Mouse (Mus musculus): ENCODE data around the gene Abcg2. TPM values are rescaled to one million over a fixed set of nuclear protein-coding genes. Genes with fewer than 3 reads are reported as not detected.

Gene Abcg2
- polyA plus RNA-seq, 1 experiment from 2014 or later: 49.3 TPM

DNA sequence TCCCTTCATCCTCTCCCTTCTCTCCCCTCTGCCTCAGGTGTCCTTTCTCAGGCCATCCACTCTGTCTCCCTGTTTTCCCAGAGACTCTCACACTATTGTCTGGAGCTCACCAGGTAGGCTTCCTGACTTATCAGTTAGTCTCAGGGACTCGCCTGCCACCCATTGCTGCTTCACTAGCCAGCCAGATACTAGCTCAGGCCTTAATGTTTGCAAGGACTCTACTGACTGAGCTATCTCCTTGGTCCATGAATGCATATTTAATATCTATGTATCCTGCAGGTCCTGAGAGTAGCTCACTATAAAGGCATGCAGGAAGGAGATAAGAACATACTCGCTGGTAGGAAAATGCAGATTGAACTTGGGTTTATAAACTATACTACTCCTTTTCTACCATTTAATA lies 57.9 kb downstream of the Abcg2 start:
- 86% methylated on average over 2 of the region's 2 CpGs for WGBS
- Histone ChIP-seq H3K4me3 (no peak overlapping the region), H3K4me1 (peaks cover 12% of the 10 kb centered on the region), H3K9me3 (replicated peaks) (no peaks in the 10 kb centered on the region), H3K27me3 (ENCODE audit: low read depth, poor library complexity, severe bottlenecking) (no peaks in the 10 kb centered on the region), H3K27ac (no peak overlapping the region), H3K36me3 (no peaks in the 10 kb centered on the region)
- no peak for DNase-seq (ENCODE audit: low spot score)

DNA sequence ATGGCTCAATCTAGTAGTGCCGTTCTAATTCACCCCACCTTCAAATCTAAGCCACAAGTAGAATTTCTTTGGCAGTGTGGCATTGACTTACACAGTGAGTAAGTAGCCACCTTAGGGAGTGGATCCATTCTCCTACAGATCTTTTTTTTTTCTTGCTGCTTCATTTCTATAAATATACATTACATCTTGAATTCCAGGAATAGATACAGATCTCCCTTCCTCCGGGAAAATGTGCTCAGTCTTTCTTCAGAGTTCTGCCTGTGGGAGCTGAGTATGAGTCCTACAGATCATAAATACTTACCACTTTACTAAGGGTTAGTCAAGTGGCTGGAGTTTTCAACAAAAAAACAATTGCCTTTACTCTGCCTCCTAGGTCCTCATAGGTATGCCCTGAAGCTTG lies 60.3 kb downstream of the Abcg2 start:
- no peak for DNase-seq (ENCODE audit: low spot score)
- Histone ChIP-seq H3K27ac (no peak overlapping the region), H3K9me3 (replicated peaks) (no peaks in the 10 kb centered on the region), H3K36me3 (no peaks in the 10 kb centered on the region), H3K4me1 (peaks cover 7% of the 10 kb centered on the region), H3K4me3 (no peak overlapping the region), H3K27me3 (ENCODE audit: low read depth, poor library complexity, severe bottlenecking) (no peaks in the 10 kb centered on the region)
- WGBS: 91% methylated on average over 2 of the region's 2 CpGs

DNA sequence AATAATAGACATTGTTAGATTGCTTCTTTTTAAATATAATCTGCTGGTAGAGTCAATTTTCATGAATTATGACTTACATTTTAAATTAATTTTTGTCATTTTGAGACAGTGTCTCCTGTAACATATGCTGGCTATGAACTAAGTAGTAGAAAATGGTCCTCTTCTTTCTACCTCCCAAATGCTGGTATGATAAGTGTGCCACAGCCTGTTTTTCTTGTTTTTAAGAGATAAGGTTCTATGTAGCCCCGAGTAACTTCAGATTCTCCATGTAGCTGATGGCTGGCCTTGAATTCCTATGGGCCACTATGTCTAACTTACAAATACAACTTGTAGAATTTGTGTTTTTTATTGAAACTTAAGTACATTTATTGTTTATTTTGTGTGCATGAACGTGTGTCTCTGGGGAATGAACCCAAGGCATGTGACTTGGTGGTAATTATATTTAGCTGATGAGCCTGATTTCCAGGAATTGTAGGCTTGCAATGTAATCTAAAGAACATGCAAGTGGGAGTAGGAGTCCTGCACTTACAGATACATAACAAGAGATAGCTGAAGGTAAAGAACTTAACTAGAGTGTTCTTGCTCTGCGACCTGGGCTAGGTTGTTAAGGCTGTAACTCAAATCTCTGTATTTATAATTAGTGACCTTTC lies 63.9 kb downstream of the Abcg2 start:
- no peaks in the 10 kb centered on the region for H3K4me1 ChIP-seq
- no peaks in the 10 kb centered on the region for H3K36me3 ChIP-seq
- H3K27me3 ChIP-seq (ENCODE audit: low read depth, poor library complexity, severe bottlenecking): no peaks in the 10 kb centered on the region
- DNase-seq (ENCODE audit: low spot score): no peak
- no peak overlapping the region for H3K4me3 ChIP-seq
- no peak overlapping the region for H3K27ac ChIP-seq
- WGBS: 81% methylated on average over 3 of the region's 3 CpGs
- no peaks in the 10 kb centered on the region for H3K9me3 ChIP-seq (replicated peaks)

DNA sequence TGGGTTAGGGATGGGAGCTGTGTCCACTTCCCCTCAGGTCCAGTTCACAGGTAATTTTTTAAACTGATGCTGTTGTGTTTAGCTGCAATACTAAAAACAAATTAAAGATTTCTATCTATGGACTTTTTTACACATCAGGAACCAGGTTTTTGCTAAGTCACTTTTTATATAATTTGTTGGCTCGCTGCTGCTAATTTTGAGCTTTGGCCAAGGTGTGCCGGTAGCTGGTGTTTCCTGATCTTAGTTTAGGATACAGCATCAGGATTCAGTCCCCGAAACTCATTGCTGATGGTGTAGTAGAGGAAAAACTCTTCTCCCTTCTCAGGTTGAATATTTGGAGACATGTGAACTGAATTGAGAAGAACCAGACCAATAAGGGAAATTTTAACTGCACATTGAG lies 65.8 kb downstream of the Abcg2 start:
- DNase-seq (ENCODE audit: low spot score): no peak
- no peak overlapping the region for H3K4me3 ChIP-seq
- H3K9me3 ChIP-seq (replicated peaks): no peaks in the 10 kb centered on the region
- no peaks in the 10 kb centered on the region for H3K4me1 ChIP-seq
- H3K27me3 ChIP-seq (ENCODE audit: low read depth, poor library complexity, severe bottlenecking): no peaks in the 10 kb centered on the region
- no peaks in the 10 kb centered on the region for H3K36me3 ChIP-seq
- no peak overlapping the region for H3K27ac ChIP-seq
- whole genome bisulfite sequencing: 96% methylated on average over 3 of the region's 3 CpGs

DNA sequence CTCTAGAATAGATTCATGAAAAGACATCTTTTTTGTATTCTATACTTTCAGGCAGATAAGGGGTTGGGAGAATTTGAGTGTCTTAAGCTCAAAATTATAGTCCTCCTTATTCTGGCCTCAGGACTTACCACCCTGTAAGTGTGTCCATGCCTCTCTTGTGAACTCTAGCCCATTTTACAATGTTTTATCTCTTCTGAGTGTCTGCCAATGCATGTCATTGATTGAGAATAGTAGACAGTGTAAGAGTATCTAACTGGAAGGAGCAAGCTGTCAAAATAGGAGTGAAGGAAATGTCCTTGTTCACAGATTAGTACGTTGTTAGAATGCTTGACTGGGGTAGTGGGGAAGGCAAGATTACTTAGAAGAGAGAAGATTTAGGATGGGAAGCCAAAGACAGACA lies 66.7 kb downstream of the Abcg2 start:
- no peak overlapping the region for H3K27ac ChIP-seq
- no peaks in the 10 kb centered on the region for H3K9me3 ChIP-seq (replicated peaks)
- no peaks in the 10 kb centered on the region for H3K36me3 ChIP-seq
- no peaks in the 10 kb centered on the region for H3K4me1 ChIP-seq
- no peak overlapping the region for H3K4me3 ChIP-seq
- no peak for DNase-seq (ENCODE audit: low spot score)
- WGBS: 85% methylated on average over 1 of the region's 1 CpGs
- H3K27me3 ChIP-seq (ENCODE audit: low read depth, poor library complexity, severe bottlenecking): no peaks in the 10 kb centered on the region

DNA sequence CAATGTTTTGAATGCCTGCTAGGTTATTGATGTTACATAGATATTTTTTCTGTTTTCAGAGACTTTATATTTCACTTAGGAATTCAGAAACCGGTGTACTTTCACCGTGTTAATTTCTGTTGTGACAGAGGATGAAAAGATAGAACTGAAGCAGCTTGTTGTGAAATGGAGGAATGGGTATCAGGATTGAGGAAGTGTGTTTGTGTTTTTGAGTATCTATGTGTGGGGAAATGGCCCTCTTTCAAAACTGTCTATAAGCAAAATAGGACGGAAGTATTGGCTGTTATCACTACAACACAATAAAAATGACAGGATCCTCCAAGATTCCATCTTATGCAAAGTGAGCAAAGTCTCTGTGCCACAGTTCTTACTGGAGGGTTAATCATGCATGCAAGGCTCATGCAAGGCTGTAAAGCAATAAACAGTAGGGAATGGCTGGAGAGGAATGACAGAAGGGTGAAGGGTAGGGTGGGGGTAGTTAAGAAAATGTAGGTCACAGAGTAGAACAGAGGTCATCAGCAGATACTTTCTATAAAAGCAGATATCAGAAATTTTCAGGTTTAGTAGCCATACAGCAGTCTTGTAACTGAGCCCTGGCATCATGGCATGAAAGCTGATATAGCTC lies 76.7 kb downstream of the Abcg2 start:
- 77% methylated on average over 3 of the region's 3 CpGs for WGBS
- peaks cover 13% of the 10 kb centered on the region for H3K36me3 ChIP-seq

DNA sequence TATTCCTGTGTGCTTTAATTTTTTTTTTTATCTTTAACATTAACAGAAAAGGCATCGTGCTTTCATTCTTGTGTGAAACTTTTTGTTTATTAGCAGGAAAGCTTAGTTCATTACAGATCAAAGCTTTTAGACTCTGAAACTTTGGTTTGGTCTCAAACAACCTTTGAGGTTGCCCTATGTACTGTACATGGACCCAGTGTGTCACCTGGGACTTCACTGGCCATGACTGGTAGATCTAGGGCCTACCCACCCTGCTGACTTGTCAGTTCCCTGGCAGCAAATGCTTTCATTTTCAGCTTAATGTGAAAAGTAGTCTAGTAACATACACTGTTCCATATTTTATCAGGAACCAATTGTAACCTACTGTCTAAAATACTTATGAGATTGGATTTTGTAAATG lies 93.5 kb downstream of the Abcg2 start:
- WGBS: 94% methylated on average over 1 of the region's 1 CpGs
- DNase-seq (ENCODE audit: low spot score): no peak
- H3K27ac ChIP-seq: no peak overlapping the region
- no peaks in the 10 kb centered on the region for H3K27me3 ChIP-seq (ENCODE audit: low read depth, poor library complexity, severe bottlenecking)
- no peak overlapping the region for H3K4me3 ChIP-seq
- H3K36me3 ChIP-seq: peaks cover 31% of the 10 kb centered on the region
- no peaks in the 10 kb centered on the region for H3K4me1 ChIP-seq
- H3K9me3 ChIP-seq (replicated peaks): no peaks in the 10 kb centered on the region

More for the DNA sequence above, 76.7 kb downstream of the Abcg2 start:
- Histone ChIP-seq H3K27me3 (ENCODE audit: low read depth, poor library complexity, severe bottlenecking) (no peaks in the 10 kb centered on the region), H3K4me1 (no peaks in the 10 kb centered on the region), H3K9me3 (replicated peaks) (no peaks in the 10 kb centered on the region), H3K4me3 (no peak overlapping the region), H3K27ac (no peak overlapping the region)
- DNase-seq (ENCODE audit: low spot score): no peak

DNA sequence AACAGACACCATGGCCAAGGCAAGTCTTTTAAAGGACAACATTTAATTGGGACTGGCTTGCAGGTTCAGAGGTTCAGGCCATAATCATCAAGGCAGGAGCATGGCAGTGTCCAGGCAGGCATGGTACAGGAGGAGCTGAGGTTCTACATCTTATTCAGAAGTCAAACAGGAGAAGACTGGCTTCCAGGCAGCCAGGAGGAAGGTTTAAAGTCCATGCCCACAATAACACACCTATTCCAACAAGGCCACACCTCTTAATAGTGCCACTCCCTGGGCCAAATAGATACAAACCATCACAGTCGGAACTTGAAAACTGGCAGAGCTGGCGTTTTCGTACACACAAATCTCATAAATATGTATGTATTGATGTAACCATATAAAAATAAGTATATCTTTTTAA lies 94.2 kb downstream of the Abcg2 start:
- Histone ChIP-seq H3K27ac (no peak overlapping the region), H3K4me3 (no peak overlapping the region), H3K4me1 (no peaks in the 10 kb centered on the region), H3K27me3 (ENCODE audit: low read depth, poor library complexity, severe bottlenecking) (no peaks in the 10 kb centered on the region), H3K36me3 (peaks cover 28% of the 10 kb centered on the region), H3K9me3 (replicated peaks) (no peaks in the 10 kb centered on the region)
- WGBS: 97% methylated on average over 3 of the region's 3 CpGs
- no peak for DNase-seq (ENCODE audit: low spot score)

DNA sequence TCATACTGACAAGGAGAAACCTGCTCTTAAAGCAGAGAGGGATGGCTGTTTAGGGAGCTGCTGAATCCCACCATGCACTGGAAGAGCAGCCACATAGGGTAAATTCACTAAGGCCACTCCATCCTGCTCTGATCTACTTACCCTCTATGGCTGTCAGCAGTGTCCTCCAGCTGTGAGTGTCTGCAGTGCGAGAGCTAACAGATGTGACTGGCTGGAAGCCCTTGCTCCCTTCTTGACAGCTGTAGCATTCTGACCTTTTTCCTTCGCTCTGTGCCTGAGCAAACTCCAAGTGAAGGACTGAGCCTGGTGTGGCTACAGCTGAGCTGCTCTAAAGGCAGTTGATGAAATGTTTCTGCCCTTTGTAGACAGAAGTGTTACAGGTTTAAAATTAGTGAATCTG lies 107.3 kb downstream of the Abcg2 start:
- DNase-seq (ENCODE audit: low spot score): no peak
- no peaks in the 10 kb centered on the region for H3K9me3 ChIP-seq (replicated peaks)
- no peak overlapping the region for H3K4me3 ChIP-seq
- peaks cover 8% of the 10 kb centered on the region for H3K36me3 ChIP-seq
- no peaks in the 10 kb centered on the region for H3K27me3 ChIP-seq (ENCODE audit: low read depth, poor library complexity, severe bottlenecking)
- no peaks in the 10 kb centered on the region for H3K4me1 ChIP-seq
- no peak overlapping the region for H3K27ac ChIP-seq
- WGBS: 86% methylated on average over 2 of the region's 2 CpGs

DNA sequence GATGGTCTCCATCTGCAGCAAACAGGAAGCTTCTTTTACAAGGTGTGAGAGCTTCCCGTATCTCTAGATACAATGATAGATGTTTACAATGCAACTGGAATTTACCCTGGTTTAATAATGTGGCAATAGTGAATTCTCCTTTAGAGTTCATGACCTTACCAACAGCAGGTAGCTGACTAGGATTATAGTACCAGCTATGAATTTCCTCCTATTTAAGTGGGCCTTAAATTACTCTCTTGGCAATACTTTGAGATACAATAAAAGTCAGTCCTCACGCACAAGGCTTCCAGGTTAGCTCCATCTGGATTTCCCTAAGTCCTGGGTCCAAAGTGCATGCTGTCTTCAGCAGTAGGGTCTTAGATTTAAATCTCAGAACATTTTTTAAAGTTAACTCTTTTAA lies 109.9 kb downstream of the Abcg2 start:
- Histone ChIP-seq H3K27me3 (ENCODE audit: low read depth, poor library complexity, severe bottlenecking) (no peaks in the 10 kb centered on the region), H3K4me1 (no peaks in the 10 kb centered on the region), H3K27ac (no peak overlapping the region), H3K36me3 (peaks cover 4% of the 10 kb centered on the region), H3K9me3 (replicated peaks) (no peaks in the 10 kb centered on the region), H3K4me3 (no peak overlapping the region)
- 88% methylated on average over 2 of the region's 2 CpGs for WGBS
- DNase-seq (ENCODE audit: low spot score): no peak

DNA sequence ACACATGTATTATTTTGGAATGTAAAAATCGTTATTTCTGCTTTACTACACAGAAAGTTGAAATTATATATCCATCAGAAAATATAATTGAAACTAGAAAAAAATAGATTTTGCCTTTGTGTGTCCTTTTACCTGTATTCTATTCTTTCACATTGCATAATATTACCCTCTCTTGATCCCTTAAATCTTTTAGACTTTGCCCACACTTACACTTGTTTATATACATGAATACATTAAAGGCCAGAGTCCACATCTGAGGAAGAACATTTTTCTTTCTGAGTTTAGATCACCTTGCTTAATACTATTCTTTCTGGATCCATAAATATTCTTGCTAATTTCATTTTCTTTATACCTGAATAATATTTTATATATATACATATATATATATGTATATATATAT lies 110.4 kb downstream of the Abcg2 start:
- H3K27ac ChIP-seq: no peak overlapping the region
- H3K9me3 ChIP-seq (replicated peaks): no peaks in the 10 kb centered on the region
- no peaks in the 10 kb centered on the region for H3K4me1 ChIP-seq
- peaks cover 4% of the 10 kb centered on the region for H3K36me3 ChIP-seq
- H3K4me3 ChIP-seq: no peak overlapping the region
- no peak for DNase-seq (ENCODE audit: low spot score)
- H3K27me3 ChIP-seq (ENCODE audit: low read depth, poor library complexity, severe bottlenecking): no peaks in the 10 kb centered on the region
- WGBS: 77% methylated on average over 1 of the region's 1 CpGs

DNA sequence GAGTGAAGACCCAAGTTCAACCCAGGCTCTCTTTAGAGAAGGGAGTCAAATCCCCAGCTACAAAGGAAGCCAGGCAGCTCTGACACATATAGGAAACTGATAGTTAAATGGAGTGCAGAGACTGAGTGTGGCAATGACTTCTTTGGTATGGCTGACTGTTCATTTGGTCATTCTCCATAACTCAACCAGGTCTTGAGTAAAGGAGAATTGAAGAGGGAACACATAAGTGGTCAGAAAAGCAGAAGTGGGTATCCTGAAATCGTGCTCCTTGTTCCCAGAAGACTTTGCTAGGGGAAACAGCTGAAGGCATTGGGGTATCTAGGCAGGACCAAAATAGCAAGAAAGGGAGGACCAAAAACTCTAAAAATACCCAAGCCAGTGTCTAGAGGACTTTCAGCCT lies 126.0 kb downstream of the Abcg2 start:
- 82% methylated on average over 1 of the region's 1 CpGs for WGBS
- Histone ChIP-seq H3K27ac (no peak overlapping the region), H3K4me3 (no peak overlapping the region), H3K9me3 (replicated peaks) (no peaks in the 10 kb centered on the region), H3K36me3 (no peaks in the 10 kb centered on the region), H3K4me1 (no peaks in the 10 kb centered on the region), H3K27me3 (ENCODE audit: low read depth, poor library complexity, severe bottlenecking) (no peaks in the 10 kb centered on the region)
- DNase-seq (ENCODE audit: low spot score): no peak

DNA sequence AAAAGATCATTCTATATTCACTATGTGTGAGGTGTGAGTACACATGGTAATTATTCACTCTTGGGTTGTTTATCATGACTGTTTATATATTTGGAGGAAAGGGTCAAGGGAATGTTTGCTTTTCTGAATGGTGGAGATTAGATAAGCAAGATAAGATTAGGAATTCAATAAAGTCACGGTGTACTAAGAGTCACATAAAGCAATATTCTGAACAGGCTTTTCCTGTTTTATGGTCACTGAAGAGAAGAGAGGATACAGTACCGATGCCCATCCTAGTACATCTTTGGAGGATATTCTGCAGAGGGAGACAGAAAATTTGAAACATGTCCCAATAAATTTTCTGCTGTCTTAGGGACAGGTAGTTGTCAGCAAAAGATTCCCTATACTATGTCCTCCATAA lies 127.6 kb downstream of the Abcg2 start:
- no peak overlapping the region for H3K27ac ChIP-seq
- DNase-seq (ENCODE audit: low spot score): no peak
- no peaks in the 10 kb centered on the region for H3K36me3 ChIP-seq
- no peaks in the 10 kb centered on the region for H3K9me3 ChIP-seq (replicated peaks)
- 72% methylated on average over 2 of the region's 2 CpGs for WGBS
- H3K4me3 ChIP-seq: no peak overlapping the region
- no peaks in the 10 kb centered on the region for H3K27me3 ChIP-seq (ENCODE audit: low read depth, poor library complexity, severe bottlenecking)
- H3K4me1 ChIP-seq: no peaks in the 10 kb centered on the region

DNA sequence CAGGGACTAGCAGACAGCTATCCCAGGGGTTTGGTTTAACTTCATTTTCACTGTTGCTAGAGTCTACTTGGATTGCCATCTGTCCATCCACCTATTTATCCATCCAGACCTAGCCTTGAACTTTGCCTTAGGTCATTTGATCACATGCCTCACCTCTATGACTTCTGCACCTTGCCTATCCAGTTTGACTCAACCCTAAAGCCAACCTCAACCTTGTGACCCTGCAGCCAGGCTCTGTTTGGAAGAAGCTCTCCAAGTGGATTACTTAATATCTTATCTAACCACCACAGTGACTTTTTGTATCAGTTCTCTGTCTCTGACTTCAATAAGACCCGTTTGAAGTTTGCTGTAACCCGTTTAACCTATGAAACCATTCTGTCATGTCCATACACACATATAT lies 149.5 kb downstream of the Abcg2 start:
- Histone ChIP-seq H3K4me3 (no peak overlapping the region), H3K27me3 (ENCODE audit: low read depth, poor library complexity, severe bottlenecking) (no peaks in the 10 kb centered on the region), H3K27ac (no peak overlapping the region), H3K9me3 (replicated peaks) (no peaks in the 10 kb centered on the region), H3K36me3 (no peaks in the 10 kb centered on the region), H3K4me1 (no peaks in the 10 kb centered on the region)
- DNase-seq (ENCODE audit: low spot score): no peak
- 87% methylated on average over 2 of the region's 2 CpGs for WGBS
